Mouse (Mus musculus) gonadal fat pad, adult 2 months (tissue): Measurements from ENCODE around the gene Trim21. TPM values are rescaled to one million over a fixed set of nuclear protein-coding genes. Genes with fewer than 3 reads are reported as not detected.

Experiments used
- polyA plus RNA-seq: library from polyadenylated mRNA; depleted of rRNA; stranded (reverse); fragments of >200 nt; gene quantifications from 2 replicates; pipeline ENCODE4 v1.2.3, GENCODE M21; 2012; rRNA removed

Trim21 gene
- polyA plus RNA-seq, 1 experiment, result 5.4 TPM

Other genes with a start within 250 kb of the Trim21 start
- 13.2 and 13.8 TPM in 2 replicates for gene Rrm1, start 123.8 kb downstream of the Trim21 start, polyA plus RNA-seq
- 1.5 and 2.4 TPM in 2 replicates for gene Olfr543, start 83.8 kb downstream of the Trim21 start, polyA plus RNA-seq
- not detected in 2 replicates for gene Olfr544, start 77.2 kb downstream of the Trim21 start, polyA plus RNA-seq
- not detected in 2 replicates for gene Olfr545, start 65.9 kb downstream of the Trim21 start, polyA plus RNA-seq
- gene Olfr547, start 30.7 kb downstream of the Trim21 start, polyA plus RNA-seq, result not detected in 2 replicates
- gene Olfr548-ps1, start 24.6 kb downstream of the Trim21 start, polyA plus RNA-seq, result not detected in 2 replicates
- not detected in 2 replicates for gene Olfr549, start 15.6 kb downstream of the Trim21 start, polyA plus RNA-seq
- 0.20 and 0.45 TPM in 2 replicates for gene Olfr550, start 6.0 kb upstream of the Trim21 start, polyA plus RNA-seq
- not detected in 2 replicates for gene Olfr551, start 26.4 kb upstream of the Trim21 start, polyA plus RNA-seq
- not detected in 2 replicates for gene Olfr552, start 32.3 kb upstream of the Trim21 start, polyA plus RNA-seq
- not detected in 2 replicates for gene Olfr553, start 52.7 kb upstream of the Trim21 start, polyA plus RNA-seq
- not detected in 2 replicates for gene Olfr554, start 72.9 kb upstream of the Trim21 start, polyA plus RNA-seq
- not detected in 2 replicates for gene Olfr555, start 93.3 kb upstream of the Trim21 start, polyA plus RNA-seq
- gene Olfr556, start 99.4 kb upstream of the Trim21 start, polyA plus RNA-seq, result not detected in 2 replicates
- 37.4 and 42.2 TPM in 2 replicates for gene Trim68, start 121.8 kb upstream of the Trim21 start, polyA plus RNA-seq
- gene Olfr557, start 130.4 kb upstream of the Trim21 start, polyA plus RNA-seq, result not detected in 2 replicates
- 2.6 and 3.6 TPM in 2 replicates for gene Olfr558, start 136.7 kb upstream of the Trim21 start, polyA plus RNA-seq
- gene Olfr33, start 153.6 kb upstream of the Trim21 start, polyA plus RNA-seq, result not detected in 2 replicates
- gene Olfr559, start 162.0 kb upstream of the Trim21 start, polyA plus RNA-seq, result not detected in 2 replicates
- gene Olfr560, start 193.9 kb upstream of the Trim21 start, polyA plus RNA-seq, result 0.14 TPM in 1 of 2 replicates, not detected in the other
- 3.7 and 4.9 TPM in 2 replicates for gene Olfr78, start 194.0 kb upstream of the Trim21 start, polyA plus RNA-seq
- gene Olfr561, start 205.7 kb upstream of the Trim21 start, polyA plus RNA-seq, result 0.09 TPM in 1 of 2 replicates, not detected in the other
- not detected in 2 replicates for gene Olfr564, start 238.0 kb upstream of the Trim21 start, polyA plus RNA-seq